Mouse (Mus musculus) kidney, embryonic 16.5 days (tissue): ENCODE measurements at regions not wholly inside any gene's neighbourhood (a gene's known extent, or its start where the extent isn't known, plus 50 kb on each side); places are given as distances from the start of the nearest gene placed in this dataset.
A peak's percentile ranks its signal among the peaks of the same experiment; 100 is the strongest.

Experiments
- ATAC-seq: fragments of 200-750 bp; cut with Nextera tagmentation; 2 replicates; pipeline ENCODE4 v1.8.0; 2017; ENCODE audit warnings: moderate TSS enrichment; ENCODE audit not compliant: low FRiP score, low TSS enrichment
- H3K27ac ChIP-seq: fragments of 300-500 bp; sonication (generic); 2 replicates; pipeline ENCODE4 v1.5.1; 2014; ENCODE audit warnings: low read length
- H3K27me3 ChIP-seq: fragments of 300-500 bp; sonication (generic); 2 replicates; pipeline ENCODE4 v1.6.1; 2014; ENCODE audit warnings: low read length, control low read depth, mixed read lengths; ENCODE audit not compliant: insufficient read depth
- H3K36me3 ChIP-seq: fragments of 300-500 bp; sonication (generic); 2 replicates; pipeline ENCODE4 v1.6.1; 2014; ENCODE audit warnings: low read length, control low read depth, mixed read lengths; ENCODE audit not compliant: insufficient read depth
- H3K4me1 ChIP-seq: fragments of 300-500 bp; sonication (generic); 2 replicates; pipeline ENCODE4 v1.6.1; 2014; ENCODE audit warnings: low read length, control low read depth, mixed read lengths; ENCODE audit not compliant: insufficient read depth
- H3K4me2 ChIP-seq: fragments of 300-500 bp; sonication (generic); replicated peaks from 2 replicates; pipeline ENCODE4 v1.6.1; 2014; ENCODE audit warnings: low read depth, low read length
- H3K4me3 ChIP-seq: fragments of 300-500 bp; sonication (generic); 2 replicates; pipeline ENCODE4 v1.5.1; 2014; ENCODE audit warnings: mild to moderate bottlenecking, low read length
- H3K9ac ChIP-seq: fragments of 300-500 bp; sonication (generic); replicated peaks from 2 replicates; pipeline ENCODE4 v1.6.1; 2014; ENCODE audit warnings: low read length
- H3K9me3 ChIP-seq: fragments of 300-500 bp; sonication (generic); 2 replicates; pipeline ENCODE4 v1.6.1; 2016; ENCODE audit warnings: low read length, control low read depth
- WGBS: fragments of 180-500 bp; shearing (Covaris S2); extraction: QIAGEN DNeasy Blood & Tissue Kit; methylation state at CpG from one replicate; pipeline ENCODE4 v1.1.7; 2014; 5-methylcytosine and 5-hydroxymethylcytosine counted together

DNA sequence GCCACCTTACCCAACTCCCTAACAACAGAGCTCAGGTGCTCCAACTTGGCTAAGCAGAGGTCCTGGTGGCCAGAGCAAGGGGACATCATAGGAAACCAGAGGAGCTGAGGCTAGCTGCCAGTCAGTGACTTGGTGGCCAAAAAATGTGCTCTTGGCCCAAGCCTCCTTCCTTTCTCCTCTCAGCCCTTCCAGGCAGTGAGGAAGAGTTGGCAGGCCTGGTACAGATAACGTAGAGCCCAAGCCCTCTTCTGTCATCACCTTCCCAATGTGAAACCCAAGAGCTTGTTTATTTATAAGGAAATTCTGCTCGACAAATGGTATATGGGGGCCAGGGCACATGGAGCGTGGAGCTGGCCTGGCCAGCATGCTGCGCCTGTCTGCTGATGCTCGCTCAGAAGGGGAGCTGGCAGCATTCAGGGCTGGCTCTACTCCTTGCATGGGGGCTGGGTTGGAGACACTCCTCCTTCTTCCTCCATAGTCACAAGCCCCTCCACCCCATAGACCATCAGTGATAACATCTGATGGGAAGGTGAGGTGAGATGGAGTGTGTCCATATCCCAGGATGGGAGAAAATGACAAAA is 156.1 kb downstream of the Fgf18 start:
- Histone ChIP-seq H3K9ac (no peak overlapping the region), H3K4me2 (no peak overlapping the region), H3K9me3 (no peaks in the 10 kb centered on the region), H3K27me3 (no peaks in the 10 kb centered on the region), H3K4me1 (no peaks in the 10 kb centered on the region), H3K27ac (no peak overlapping the region), H3K36me3 (no peaks in the 10 kb centered on the region), H3K4me3 (no peak overlapping the region)
- WGBS = 49% methylated on average over 5 of the region's 5 CpGs
- ATAC-seq = no peak

DNA sequence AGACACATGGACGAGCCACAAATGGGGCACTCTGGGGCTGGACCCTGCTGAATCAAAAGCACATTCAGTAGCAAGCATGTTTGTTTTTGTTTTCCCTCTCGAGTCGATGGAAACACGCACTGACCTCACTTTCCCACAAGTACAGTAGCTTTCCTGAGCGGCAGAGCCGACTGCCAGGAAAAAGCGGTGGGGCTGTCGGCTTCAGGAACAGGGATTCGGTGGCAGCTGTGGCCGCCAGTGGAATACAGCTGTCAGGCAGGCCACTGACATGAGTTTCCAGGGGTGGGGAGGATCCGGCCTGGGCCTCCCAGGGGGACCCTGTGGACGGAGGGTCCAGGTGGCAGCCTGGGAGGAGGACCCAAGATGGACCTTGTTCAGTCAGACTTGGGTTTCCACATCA is 157.0 kb downstream of the Fgf18 start:
- ATAC-seq = no peak
- no peak overlapping the region for H3K27ac ChIP-seq
- H3K4me2 ChIP-seq = no peak overlapping the region
- no peaks in the 10 kb centered on the region for H3K9me3 ChIP-seq
- no peak overlapping the region for H3K4me3 ChIP-seq
- no peaks in the 10 kb centered on the region for H3K36me3 ChIP-seq
- H3K9ac ChIP-seq = no peak overlapping the region
- 71% methylated on average over 12 of the region's 12 CpGs for WGBS
- no peaks in the 10 kb centered on the region for H3K27me3 ChIP-seq
- no peaks in the 10 kb centered on the region for H3K4me1 ChIP-seq

DNA sequence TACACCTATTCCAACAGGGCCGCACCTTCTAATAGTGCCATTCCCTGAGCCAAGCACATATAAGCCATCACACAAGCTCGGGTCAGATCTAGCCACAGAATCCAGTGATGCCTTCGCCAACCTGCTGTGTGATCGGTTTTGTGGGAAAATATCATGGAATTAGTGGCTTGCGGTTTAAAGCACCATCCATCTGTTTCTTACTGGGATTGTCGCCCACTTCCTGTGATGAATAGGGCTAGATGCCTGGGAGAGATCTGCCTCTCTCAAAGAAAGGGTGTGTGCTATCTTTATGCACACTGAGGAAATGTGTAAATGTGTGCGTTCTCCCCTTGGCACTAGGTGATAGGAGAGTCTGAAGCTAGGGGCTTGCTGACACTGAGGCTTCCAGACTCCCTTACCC is 154.5 kb upstream of the Smim23 start:
- Histone ChIP-seq H3K4me3 (no peak overlapping the region), H3K27ac (no peak overlapping the region), H3K27me3 (no peaks in the 10 kb centered on the region), H3K9me3 (no peaks in the 10 kb centered on the region; the same call in 1 of the 2 replicates), H3K36me3 (no peaks in the 10 kb centered on the region), H3K4me1 (0 out of 2 replicates have a peak, but pooled peaks cover 4% of the 10 kb centered on the region), H3K4me2 (no peak overlapping the region), H3K9ac (no peak overlapping the region)
- WGBS = 91% methylated on average over 7 of the region's 7 CpGs
- no peak for ATAC-seq

DNA sequence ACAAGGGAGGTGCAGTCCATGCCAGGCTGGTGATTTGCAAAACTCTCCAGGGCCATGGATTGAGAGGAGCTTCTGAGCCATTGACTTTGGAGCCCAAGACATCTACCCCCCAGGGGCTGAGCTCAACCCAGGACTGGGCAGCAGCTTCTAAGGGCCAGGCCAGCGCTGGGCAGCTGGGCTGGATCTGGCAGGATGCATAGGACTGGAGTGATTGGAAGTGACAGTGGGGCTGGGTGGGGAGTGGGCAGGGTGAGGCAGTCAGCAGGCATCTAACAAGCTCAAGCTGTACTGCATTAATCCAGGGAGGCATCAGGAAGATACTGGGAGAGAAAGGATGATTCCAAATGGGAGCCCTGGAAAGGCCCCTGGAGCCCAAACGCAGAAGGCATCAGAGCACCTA is 152.2 kb upstream of the Smim23 start:
- ATAC-seq = no peak
- Histone ChIP-seq H3K27ac (no peak overlapping the region), H3K9me3 (no peaks in the 10 kb centered on the region; the same call in 1 of the 2 replicates), H3K36me3 (no peaks in the 10 kb centered on the region), H3K4me3 (no peak overlapping the region), H3K4me2 (no peak overlapping the region), H3K4me1 (no peaks in the 10 kb centered on the region), H3K9ac (no peak overlapping the region), H3K27me3 (no peaks in the 10 kb centered on the region)
- WGBS = 79% methylated on average over 2 of the region's 2 CpGs

DNA sequence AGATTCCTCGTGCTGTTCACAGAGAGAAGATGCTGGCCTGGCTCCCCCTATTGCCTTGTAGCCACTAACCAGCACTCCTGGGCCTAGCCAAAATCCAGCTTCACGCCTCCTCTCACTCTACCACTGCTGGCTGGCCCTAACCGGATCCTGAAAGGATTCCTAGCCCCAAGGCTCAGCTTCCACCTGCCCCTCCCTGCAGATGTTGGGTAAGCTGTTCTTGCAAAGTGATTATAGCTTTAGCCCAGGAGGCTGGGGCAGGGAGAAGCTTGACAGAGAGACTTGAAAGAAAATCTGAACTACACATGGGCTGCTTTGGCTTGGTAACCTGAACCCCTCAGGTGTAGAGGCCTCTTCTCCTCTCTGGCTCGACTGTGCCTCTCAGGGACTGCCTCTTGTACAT is 149.0 kb upstream of the Smim23 start:
- Histone ChIP-seq H3K4me2 (no peak overlapping the region), H3K4me1 (no peaks in the 10 kb centered on the region), H3K4me3 (no peak overlapping the region), H3K27ac (no peak overlapping the region), H3K27me3 (no peaks in the 10 kb centered on the region), H3K9ac (no peak overlapping the region), H3K9me3 (no peaks in the 10 kb centered on the region), H3K36me3 (no peaks in the 10 kb centered on the region)
- no peak for ATAC-seq
- WGBS = 53% methylated on average over 4 of the region's 4 CpGs

DNA sequence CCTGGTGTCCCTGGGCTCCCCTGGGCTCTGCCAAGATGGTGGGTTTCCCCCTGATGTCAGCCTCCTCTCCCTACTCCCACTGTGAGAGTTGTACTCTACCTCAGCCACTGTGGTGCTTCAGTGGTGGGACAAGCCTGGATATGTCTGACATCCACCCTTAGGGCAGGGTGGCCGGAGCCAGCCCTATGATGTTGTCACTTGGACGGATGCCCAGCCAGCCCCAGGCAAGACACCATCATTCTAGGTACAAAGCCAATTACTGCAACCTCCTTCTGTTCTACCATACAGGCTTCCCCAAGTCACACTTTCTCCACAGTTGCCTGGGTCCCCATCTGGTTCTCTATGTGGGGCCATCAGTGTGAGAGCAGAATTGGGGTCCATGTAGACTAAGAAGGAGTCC is 141.0 kb upstream of the Smim23 start:
- no peaks in the 10 kb centered on the region for H3K4me1 ChIP-seq
- no peak overlapping the region for H3K27ac ChIP-seq
- no peak for ATAC-seq
- 60% methylated on average over 2 of the region's 2 CpGs for WGBS
- no peak overlapping the region for H3K4me2 ChIP-seq
- H3K36me3 ChIP-seq = no peaks in the 10 kb centered on the region
- H3K27me3 ChIP-seq = no peaks in the 10 kb centered on the region
- no peak overlapping the region for H3K4me3 ChIP-seq
- H3K9ac ChIP-seq = no peak overlapping the region
- peaks cover 5% of the 10 kb centered on the region; the same call in 1 of the 2 replicates for H3K9me3 ChIP-seq

DNA sequence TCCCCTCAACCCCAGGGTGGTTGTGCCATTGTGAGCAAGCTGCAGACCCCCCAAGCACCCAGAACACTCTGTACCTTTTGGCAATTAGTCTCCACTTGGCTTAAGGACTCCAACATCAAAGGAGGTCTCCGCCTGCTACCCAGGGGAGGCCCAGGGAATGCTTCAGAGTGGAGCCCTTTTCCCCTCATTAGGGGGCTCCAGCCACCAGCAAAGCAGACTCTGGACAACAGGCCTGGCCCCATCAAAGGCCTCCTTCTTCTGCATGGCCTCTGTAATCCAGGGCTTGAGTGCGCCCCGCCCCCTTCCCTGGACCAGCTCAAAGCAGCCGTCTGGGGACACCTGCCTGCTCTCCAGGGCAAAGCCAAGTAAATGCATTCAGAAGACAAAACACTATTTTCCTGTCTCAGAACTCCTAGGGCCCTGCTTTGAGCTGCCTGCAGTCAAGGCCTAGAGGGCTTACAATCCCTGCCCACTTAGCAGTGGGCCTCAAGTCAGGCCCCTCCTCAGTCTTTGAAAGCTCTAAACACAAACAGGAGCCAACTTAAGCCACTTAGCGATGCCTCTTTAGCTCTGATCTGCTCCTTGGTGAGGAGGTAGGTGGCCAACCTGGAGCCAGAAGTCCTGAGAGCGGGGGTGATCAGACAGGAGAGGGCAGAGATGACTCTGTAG is 139.4 kb upstream of the Smim23 start:
- no peak for ATAC-seq
- H3K4me2 ChIP-seq = no peak overlapping the region
- H3K9me3 ChIP-seq = peaks cover 5% of the 10 kb centered on the region; the same call in 1 of the 2 replicates
- WGBS = 40% methylated on average over 6 of the region's 6 CpGs
- no peaks in the 10 kb centered on the region for H3K27me3 ChIP-seq
- no peak overlapping the region for H3K9ac ChIP-seq
- H3K27ac ChIP-seq = no peak overlapping the region
- H3K4me1 ChIP-seq = no peaks in the 10 kb centered on the region
- H3K36me3 ChIP-seq = no peaks in the 10 kb centered on the region
- H3K4me3 ChIP-seq = no peak overlapping the region

DNA sequence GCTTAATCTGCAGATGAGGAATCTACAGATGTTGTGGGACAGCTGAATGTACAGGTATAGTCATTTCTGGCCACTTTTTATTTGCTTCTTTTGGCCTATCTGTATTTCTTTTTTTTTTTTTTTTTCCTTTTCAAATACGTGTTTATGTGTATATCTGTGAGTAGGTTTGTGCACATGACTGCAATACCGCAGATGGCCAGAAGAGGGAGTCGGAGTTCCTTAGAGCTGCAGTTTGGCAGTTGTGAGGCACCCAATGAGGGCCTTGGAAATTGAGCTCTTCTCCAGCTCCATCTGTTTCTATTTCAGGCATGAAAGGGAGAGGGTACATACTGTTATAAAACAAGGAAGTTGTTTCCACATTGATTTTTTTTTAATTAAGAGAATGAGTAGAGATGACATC is 137.2 kb upstream of the Smim23 start:
- no peak overlapping the region for H3K4me2 ChIP-seq
- peaks cover 5% of the 10 kb centered on the region; the same call in 1 of the 2 replicates for H3K9me3 ChIP-seq
- no peaks in the 10 kb centered on the region for H3K4me1 ChIP-seq
- H3K27ac ChIP-seq = no peak overlapping the region
- ATAC-seq = no peak
- no peak overlapping the region for H3K9ac ChIP-seq
- H3K27me3 ChIP-seq = no peaks in the 10 kb centered on the region
- no peaks in the 10 kb centered on the region for H3K36me3 ChIP-seq
- no peak overlapping the region for H3K4me3 ChIP-seq
- 82% methylated on average over 3 of the region's 3 CpGs for WGBS

DNA sequence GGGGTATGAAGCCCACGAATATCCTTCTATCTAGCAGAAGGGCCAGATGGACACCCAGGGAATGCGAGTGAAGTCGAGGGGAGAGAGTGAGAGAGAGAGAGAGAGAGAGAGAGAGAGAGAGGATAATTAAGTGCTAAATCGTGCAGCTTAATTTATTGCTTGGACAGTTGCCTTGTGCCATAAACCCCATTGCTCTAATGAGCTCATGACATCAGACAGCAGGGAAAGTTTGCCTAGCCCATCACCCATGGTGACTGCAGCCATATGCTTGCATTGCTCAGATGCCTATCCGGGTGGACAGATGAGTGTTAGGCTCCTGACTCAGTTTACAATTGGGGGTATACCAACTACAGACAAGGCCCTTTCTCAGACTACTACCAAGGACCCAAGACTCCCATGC is 134.6 kb upstream of the Smim23 start:
- Histone ChIP-seq H3K9me3 (peaks cover 5% of the 10 kb centered on the region; the same call in 1 of the 2 replicates), H3K4me1 (no peaks in the 10 kb centered on the region), H3K4me2 (no peak overlapping the region), H3K27ac (no peak overlapping the region), H3K4me3 (no peak overlapping the region), H3K9ac (no peak overlapping the region), H3K36me3 (no peaks in the 10 kb centered on the region), H3K27me3 (no peaks in the 10 kb centered on the region)
- 24% methylated on average over 5 of the region's 5 CpGs for WGBS
- peak; percentile 46; the same call in 1 of the 2 replicates for ATAC-seq

DNA sequence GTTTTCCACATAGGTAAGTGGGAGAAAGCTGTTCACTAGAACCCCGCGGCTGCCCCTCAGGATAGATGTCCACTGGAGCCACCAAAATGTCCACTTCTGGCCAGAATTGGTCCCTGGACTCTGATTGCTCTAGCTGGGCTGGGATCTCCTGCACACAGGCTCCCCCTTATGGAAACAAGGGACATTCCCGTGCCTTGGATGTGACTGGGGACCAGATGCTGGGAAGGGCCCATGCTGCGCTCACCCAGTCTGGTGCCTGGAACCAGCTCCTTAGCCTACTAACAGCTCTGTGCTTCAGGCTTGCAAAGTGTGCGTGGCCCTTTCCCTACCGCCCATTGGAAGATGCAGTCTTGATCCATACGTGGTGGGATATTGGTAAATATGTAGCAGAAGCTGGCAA is 132.6 kb upstream of the Smim23 start:
- H3K36me3 ChIP-seq = no peaks in the 10 kb centered on the region
- 26% methylated on average over 7 of the region's 7 CpGs for WGBS
- H3K27me3 ChIP-seq = no peaks in the 10 kb centered on the region
- 0 out of 2 replicates have a peak, but pooled peaks have one; percentile 62 for ATAC-seq
- no peak overlapping the region for H3K9ac ChIP-seq
- H3K4me1 ChIP-seq = no peaks in the 10 kb centered on the region
- no peak overlapping the region for H3K27ac ChIP-seq
- H3K4me2 ChIP-seq = no peak overlapping the region
- H3K4me3 ChIP-seq = no peak overlapping the region
- H3K9me3 ChIP-seq = peaks cover 5% of the 10 kb centered on the region; the same call in 1 of the 2 replicates
